Mouse (Mus musculus) olfactory bulb, adult 2 months (tissue): ENCODE results near the gene Pear1.

Source experiments
- CTCF ChIP-seq: fragments of 200-500 bp; IDR thresholded peaks from 2 replicates; pipeline ENCODE4 v1.5.1; 2012; ENCODE audit warnings: low read depth, mild to moderate bottlenecking, low read length, moderate library complexity; ENCODE audit not compliant: insufficient read depth
- POLR2A ChIP-seq: fragments of 200-500 bp; IDR thresholded peaks from 2 replicates; pipeline ENCODE4 v1.6.1; 2012; ENCODE audit warnings: mild to moderate bottlenecking, low read depth, low read length, moderate library complexity; ENCODE audit not compliant: insufficient read depth

GRCm38 (mm10) chr3:87840858-87841257, 16.8 kb upstream of the Pear1 start:
- TF ChIP-seq POLR2A (no peak), CTCF (no peak)
